Mouse (Mus musculus): Measurements from ENCODE around the gene Polr3e.

- no peak for TF ChIP-seq POLR2A (IDR thresholded peaks at IDR 0.05; ENCODE audit: extremely low read depth, insufficient read depth, low read length)
- no peak for TF ChIP-seq CTCF (IDR thresholded peaks at IDR 0.05; ENCODE audit: low read depth, low read length)
Measured at GRCm38 (mm10) chr7:120916262-120916875, 1.2 kb upstream of the Polr3e start.
